Mouse (Mus musculus) bone marrow macrophage, adult 2 months (primary cell): ENCODE data around the gene Xpo5. TPM values are rescaled to one million over a fixed set of nuclear protein-coding genes. Genes with fewer than 3 reads are reported as not detected.

Source experiments
- H3K27ac ChIP-seq: 2 replicates; pipeline ENCODE4 v1.5.1; 2012; ENCODE audit warnings: low read depth, low read length; ENCODE audit not compliant: insufficient read depth
- H3K4me1 ChIP-seq: 2 replicates; pipeline ENCODE4 v1.6.1; 2012; ENCODE audit warnings: low read length; ENCODE audit not compliant: control insufficient read depth, insufficient read depth
- H3K4me3 ChIP-seq: 2 replicates; pipeline ENCODE4 v1.5.1; 2012; ENCODE audit warnings: mild to moderate bottlenecking, low read length, moderate library complexity; ENCODE audit not compliant: insufficient read depth
- CTCF ChIP-seq: IDR thresholded peaks from 2 replicates; pipeline ENCODE4 v1.5.1; 2012; ENCODE audit warnings: low read depth, mild to moderate bottlenecking, low read length, moderate library complexity
- POLR2A ChIP-seq: IDR thresholded peaks from 2 replicates; pipeline ENCODE4 v1.6.1; 2012; ENCODE audit warnings: mild to moderate bottlenecking, low read depth, low read length, borderline replicate concordance
- polyA plus RNA-seq: library from polyadenylated mRNA; stranded (reverse); fragments of >200 nt; gene quantifications from 2 replicates; pipeline ENCODE4 v1.2.4, GENCODE M21; 2012; ENCODE audit not compliant: missing spikeins, insufficient read depth, insufficient read length

The Xpo5 gene
- polyA plus RNA-seq, 1 experiment, result 16.6 TPM

GRCm38 (mm10) chr17:46255147-46255546 lies 52.6 kb downstream of the Xpo5 start:
- TF ChIP-seq POLR2A, result no peak
- no peak for TF ChIP-seq CTCF
- H3K4me1 ChIP-seq, result 0 out of 2 replicates have a peak, but pooled peaks cover 2% of the 10 kb centered on the region
- H3K4me3 ChIP-seq, result no peak overlapping the region
- no peak overlapping the region for H3K27ac ChIP-seq

- no peak for TF ChIP-seq POLR2A
- TF ChIP-seq CTCF, result no peak
- Histone ChIP-seq H3K4me3 (no peak overlapping the region), H3K27ac (no peak overlapping the region), H3K4me1 (no peaks in the 10 kb centered on the region)
Observed at GRCm38 (mm10) chr17:46258279-46259053, 55.9 kb downstream of the Xpo5 start.

- TF ChIP-seq POLR2A, result no peak
- TF ChIP-seq CTCF, result no peak
Observed at GRCm38 (mm10) chr17:46259675-46260074, 57.1 kb downstream of the Xpo5 start.

GRCm38 (mm10) chr17:46262201-46262694 lies 59.7 kb downstream of the Xpo5 start:
- Histone ChIP-seq H3K4me1 (no peaks in the 10 kb centered on the region), H3K4me3 (no peak overlapping the region), H3K27ac (no peak overlapping the region)
- TF ChIP-seq CTCF, result no peak

More at GRCm38 (mm10) chr17:46259675-46260074, 57.1 kb downstream of the Xpo5 start:
- Histone ChIP-seq H3K4me1 (no peaks in the 10 kb centered on the region), H3K27ac (no peak overlapping the region), H3K4me3 (no peak overlapping the region)

DNA sequence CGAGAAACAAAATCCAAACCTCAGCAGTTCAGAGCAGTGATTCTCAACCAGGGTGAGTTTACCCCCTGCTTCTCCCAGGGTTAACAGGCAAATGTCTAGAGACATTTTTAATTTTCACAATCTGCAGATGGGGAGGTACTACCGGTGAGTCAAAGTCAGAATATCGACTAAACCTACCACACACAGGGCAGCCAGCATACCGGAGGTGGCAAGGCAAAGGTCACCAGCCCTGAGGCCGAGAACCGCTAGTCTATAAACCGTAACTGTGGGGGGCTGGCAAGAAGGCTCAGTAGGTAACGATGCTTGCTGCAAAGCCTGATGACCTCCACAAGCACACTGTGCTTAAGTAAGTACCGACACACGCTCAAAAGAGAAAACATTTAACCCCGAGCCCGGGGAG lies 62.9 kb downstream of the Xpo5 start:
- no peak overlapping the region for H3K27ac ChIP-seq
- TF ChIP-seq POLR2A, result no peak
- no peak overlapping the region for H3K4me3 ChIP-seq
- H3K4me1 ChIP-seq, result no peaks in the 10 kb centered on the region

- TF ChIP-seq POLR2A (no peak), CTCF (peak; percentile 81)
- H3K4me3 ChIP-seq, result no peak overlapping the region
- H3K27ac ChIP-seq, result no peak overlapping the region
- no peaks in the 10 kb centered on the region for H3K4me1 ChIP-seq
Observed at GRCm38 (mm10) chr17:46265918-46266618, 63.5 kb downstream of the Xpo5 start.

DNA sequence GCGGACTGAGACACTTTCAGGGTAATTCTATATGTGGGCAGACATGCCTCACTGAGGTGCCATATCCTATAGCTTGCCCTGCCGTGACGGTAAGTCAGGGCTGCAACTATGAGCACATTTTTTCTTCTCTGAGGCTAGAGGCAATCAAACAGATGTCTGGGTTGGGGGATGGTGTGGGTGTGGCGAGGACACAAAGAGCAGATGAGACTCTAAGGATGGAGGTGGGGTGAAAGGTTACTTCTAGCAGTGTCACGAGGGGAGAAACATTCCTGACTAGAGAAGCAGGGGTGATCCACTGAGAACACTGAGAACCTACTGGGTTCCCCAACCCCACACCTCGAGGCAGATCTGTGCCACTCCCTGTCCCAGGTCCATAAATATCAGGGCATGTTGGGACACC lies 64.4 kb downstream of the Xpo5 start:
- H3K4me1 ChIP-seq, result no peaks in the 10 kb centered on the region
- H3K4me3 ChIP-seq, result no peak overlapping the region
- TF ChIP-seq POLR2A (no peak), CTCF (no peak)
- no peak overlapping the region for H3K27ac ChIP-seq

- Histone ChIP-seq H3K27ac (no peak overlapping the region), H3K4me1 (no peaks in the 10 kb centered on the region), H3K4me3 (no peak overlapping the region)
- TF ChIP-seq POLR2A, result no peak
- no peak for TF ChIP-seq CTCF
Observed at GRCm38 (mm10) chr17:46267511-46267910, 64.9 kb downstream of the Xpo5 start.

- Histone ChIP-seq H3K27ac (no peak overlapping the region), H3K4me1 (no peaks in the 10 kb centered on the region), H3K4me3 (no peak overlapping the region)
- no peak for TF ChIP-seq POLR2A
- no peak for TF ChIP-seq CTCF
Observed at GRCm38 (mm10) chr17:46268026-46268720, 65.6 kb downstream of the Xpo5 start.
